Mouse (Mus musculus) urinary bladder, postnatal 10 days (tissue): ENCODE results near the gene Trappc2l.

Experiments
- DNase-seq: peaks from one replicate; pipeline ENCODE4 v3.0.0; 2022; ENCODE audit warnings: low spot score

Trappc2l gene

DNA sequence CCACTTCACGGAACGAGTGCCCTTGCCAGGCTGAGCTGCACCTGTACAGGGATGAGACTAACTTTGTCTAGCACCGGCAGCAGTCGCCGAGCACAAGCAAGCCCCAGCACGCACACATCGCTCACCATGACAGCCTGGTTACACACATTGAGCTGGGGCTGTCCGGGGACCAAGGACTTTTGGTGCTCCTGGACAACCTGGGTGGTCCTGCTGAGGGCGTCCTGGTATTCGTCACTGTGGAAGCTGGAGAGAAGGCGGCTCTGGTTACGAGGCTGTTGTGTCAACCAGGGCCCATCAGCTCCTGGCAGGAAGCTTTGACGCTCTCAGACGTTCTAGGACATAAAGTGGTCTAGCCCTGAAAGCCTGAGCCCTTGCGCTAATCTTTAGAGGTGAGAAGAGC is 30.5 kb upstream of the Trappc2l start:
- no peak for DNase-seq

DNA sequence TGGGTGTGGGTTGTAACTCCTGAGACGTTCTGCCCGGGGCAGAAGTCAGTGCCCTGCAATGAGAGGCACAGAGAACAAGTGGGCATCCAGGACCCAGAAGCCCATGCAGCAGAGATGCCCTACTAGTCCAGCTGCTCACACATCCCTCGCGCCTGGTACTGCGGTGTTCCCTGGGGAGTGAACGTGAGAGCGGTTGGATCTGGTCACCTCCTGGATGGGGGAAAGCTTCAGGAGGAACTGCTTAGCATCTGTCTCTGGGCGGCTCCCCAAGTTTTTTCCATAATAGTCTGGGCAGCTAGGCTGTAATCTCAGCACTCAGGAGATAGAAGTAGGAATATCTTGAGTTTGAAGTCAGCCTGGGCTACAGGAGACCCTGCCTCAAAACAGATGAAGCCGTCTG is 26.5 kb upstream of the Trappc2l start:
- no peak for DNase-seq

- DNase-seq = no peak
These were observed 26.0 kb upstream of the Trappc2l start for GRCm38 (mm10) chr8:122585411-122585891.

GRCm38 (mm10) chr8:122586171-122586570 is 25.3 kb upstream of the Trappc2l start:
- DNase-seq = no peak

GRCm38 (mm10) chr8:122586749-122587148 is 24.7 kb upstream of the Trappc2l start:
- no peak for DNase-seq

DNA sequence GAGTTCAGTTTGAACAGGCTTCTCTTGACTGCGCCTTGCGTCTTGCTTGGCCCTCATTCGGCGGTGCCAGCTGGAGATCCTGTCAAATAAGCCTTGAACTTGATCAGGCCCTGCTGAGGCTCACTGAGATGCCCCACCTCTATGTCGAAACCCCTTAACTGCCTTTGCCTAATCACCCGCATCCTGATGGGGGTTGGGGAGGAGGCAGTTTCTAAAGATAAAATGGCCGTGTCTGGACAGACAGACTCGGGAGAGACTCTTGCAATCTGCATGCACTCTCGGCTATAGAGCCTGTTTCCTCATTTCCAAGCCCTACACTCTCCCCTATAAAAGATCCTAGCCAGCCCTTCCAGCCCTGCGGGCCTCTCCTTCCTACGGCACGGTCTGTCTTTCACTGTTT is 18.2 kb upstream of the Trappc2l start:
- DNase-seq = no peak

DNA sequence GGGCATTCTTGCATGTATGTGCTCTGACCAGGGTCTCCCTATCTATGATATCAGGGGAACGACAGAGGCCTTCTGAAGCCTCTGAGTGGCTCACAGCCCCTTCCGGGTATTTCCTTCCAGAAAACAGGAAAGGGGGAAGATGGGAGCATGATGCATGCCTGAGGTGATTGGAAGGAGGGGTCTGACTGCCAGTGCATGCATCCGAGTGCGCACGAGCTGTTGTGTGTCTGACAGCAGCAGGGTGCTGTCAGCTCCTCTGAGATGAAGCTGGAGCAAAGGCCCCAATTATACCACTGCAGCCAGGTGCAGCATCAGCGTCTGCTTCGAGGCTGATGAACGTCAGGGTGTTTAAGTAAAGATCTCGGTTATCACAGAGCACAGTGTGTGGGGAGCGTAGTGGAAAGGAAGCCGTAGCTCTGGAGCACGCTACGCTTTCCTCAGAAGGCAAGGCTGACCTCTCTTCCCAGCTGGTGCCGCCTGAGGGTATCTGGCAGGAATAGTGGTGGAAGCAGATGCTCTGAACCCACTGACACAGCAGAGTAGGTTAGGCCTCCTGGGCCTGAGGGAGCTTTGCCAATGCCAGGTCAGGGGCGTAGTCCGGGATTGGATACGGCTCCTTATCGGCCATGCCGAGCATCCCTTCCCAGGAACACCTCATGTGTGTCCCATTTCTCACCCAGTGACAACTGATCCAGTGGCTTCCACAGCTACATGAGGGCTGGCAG is 17.5 kb upstream of the Trappc2l start:
- DNase-seq = no peak

DNA sequence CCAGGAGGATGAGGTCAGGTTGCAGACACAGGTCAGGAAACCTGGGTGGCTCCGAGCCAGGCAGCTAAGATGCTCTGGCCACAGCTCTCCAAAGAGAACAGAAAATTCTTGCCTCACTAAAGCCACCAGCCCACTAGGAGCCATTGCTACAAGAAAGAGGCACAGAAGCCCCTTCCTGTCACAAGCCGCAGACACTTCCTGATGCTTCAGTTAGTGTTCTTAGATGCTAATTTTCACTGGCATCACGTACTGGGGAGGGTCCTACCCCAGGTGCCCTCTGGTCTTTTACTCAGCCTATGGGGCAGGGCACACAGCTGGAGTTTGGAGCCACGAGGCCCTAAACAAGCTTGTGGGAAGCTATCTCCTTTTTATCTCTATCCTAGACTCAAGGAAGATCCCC is 15.4 kb upstream of the Trappc2l start:
- no peak for DNase-seq

- DNase-seq = no peak
These were observed 10.8 kb upstream of the Trappc2l start for GRCm38 (mm10) chr8:122600666-122601065.

GRCm38 (mm10) chr8:122604640-122605039 is 6.8 kb upstream of the Trappc2l start:
- DNase-seq = no peak

DNA sequence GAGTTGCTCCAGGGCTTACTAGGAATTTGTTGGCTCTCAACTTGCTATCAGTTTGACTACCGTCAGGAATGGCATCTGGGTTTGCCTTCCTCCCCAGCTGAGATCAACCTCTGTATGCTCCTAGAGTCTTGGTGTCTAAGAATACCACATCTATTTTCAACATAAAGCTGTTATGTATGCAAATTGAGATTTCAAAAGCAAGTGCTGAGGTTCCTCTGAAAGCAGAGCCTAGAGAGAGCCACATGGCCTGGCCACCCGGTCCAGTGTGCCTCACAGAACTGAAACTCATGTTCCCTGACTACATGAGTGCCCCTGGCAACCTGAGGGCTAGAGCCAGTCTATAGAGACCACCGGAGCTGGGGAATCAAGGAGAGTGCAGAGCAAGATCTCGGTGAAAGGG is 6.1 kb upstream of the Trappc2l start:
- DNase-seq = no peak

DNA sequence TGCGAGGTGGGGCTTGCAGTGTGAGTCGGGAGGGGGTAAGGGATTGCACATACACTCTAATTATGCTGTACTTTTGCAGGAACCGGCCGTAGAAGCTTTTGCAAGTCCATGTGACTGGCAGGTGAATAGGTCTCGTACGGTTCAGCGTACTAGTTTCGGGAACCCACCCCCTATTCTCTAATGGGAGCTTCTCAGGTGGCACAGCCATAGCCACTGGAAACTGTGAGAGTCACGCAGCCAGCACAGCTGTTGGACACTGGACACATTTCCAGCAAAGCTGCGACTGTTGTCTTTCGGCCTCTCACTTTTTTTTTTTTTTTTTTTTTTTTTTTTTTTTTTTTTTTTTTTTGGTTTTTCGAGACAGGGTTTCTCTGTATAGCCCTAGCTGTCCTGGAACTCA is 4.6 kb upstream of the Trappc2l start:
- DNase-seq = no peak

DNA sequence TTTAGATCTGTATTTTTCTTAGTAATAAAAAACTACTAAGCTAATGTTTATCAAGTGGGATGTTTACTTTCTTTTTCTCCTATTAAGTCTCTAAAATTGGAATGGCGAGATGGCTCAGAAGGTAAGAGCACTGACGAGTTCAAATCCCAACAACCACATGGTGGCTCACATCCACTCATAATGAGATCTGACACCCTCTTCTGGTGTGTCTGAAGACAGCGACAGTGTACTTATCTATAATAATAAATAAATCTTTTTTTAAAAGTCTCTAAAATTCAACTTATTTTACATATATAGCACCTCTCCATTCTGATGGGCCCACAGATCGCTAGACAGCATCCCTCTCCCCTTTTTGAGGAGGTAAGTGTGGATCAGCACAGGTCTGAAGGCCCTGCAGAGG is 1.2 kb upstream of the Trappc2l start:
- DNase-seq = no peak

DNA sequence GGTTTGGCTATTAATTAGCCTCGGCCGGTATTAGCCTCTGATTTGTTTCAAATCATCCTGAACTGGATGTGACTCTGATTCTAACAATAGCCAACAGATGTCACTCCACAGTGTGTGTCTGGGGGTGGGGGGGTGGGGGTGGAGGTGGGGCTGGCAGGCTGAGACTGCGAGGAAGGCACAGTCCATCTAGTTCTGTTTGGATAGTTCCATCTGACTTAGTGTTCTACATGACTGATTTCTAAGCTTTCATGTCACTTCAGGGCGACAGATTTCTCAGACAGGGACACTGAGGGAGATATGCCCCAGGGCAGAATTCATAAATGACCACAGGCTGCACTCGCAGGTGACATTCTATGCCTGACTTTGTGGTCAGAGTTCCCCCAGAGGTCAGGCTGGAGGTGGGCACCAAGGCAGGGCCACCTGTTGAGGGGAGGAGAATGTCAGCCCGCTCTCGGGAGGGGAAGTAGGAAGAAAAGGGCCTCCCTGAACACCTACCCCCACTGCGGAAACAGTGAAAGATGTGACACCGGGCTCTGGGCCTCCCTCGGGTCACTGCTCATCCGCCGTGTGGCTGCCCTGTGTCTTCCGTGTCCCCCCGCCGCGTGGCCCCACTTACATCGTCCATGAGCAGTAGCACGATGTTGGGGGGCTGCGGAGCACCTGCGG is 695 bp upstream of the Trappc2l start:
- no peak for DNase-seq

- DNase-seq = no peak
These were observed 4.9 kb downstream of the Trappc2l start for GRCm38 (mm10) chr8:122616181-122616905.

- DNase-seq = peak; percentile 53
These were observed 6.6 kb downstream of the Trappc2l start for GRCm38 (mm10) chr8:122617947-122618546.

- DNase-seq = no peak
These were observed 7.4 kb downstream of the Trappc2l start for GRCm38 (mm10) chr8:122618660-122619378.

DNA sequence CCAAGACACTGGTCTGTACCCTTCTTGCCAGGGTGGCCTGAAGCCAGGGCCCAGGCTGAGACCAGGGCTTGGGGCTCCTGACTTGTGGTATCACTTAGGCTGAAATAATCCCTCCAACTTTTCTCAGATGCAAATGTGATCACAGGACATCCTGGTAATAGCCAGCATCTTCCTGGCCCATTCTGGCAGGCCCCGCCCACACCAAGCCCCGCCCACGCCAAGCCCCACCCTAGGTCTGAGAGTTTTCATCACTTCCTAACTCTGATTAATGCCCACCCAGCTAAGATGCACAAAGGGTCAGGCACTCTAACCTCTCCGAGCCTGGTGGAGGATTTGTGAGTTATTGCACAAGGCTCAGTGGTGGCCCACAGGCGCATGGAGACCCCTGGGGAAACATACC is 9.0 kb downstream of the Trappc2l start:
- DNase-seq = no peak

DNA sequence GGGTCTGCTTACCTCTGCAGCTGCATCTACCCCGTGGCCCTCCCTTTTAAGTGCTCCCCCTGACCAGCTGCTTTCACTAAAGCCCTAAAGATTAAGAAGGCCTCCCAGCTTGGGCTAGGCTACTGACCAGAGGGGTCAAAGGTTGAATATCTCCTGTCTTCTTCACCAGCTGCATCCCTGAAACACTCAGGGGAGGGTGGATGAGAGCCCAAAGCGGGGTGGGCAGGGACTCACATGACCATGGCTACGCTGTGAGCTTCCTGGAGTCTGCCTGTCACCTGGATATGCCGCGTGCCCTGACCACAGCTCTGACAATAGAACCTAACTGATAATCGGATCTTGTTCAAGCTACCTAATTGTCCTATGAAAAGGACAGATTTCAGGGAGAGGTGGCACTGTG is 11.3 kb downstream of the Trappc2l start, which contains the start of gene Pabpn1l:
Pabpn1l (minus strand) TSS at position 13 of the 400 bp plus-strand sequence.
- DNase-seq = no peak

- DNase-seq = no peak
These were observed 12.6 kb downstream of the Trappc2l start for GRCm38 (mm10) chr8:122623844-122624642.

DNA sequence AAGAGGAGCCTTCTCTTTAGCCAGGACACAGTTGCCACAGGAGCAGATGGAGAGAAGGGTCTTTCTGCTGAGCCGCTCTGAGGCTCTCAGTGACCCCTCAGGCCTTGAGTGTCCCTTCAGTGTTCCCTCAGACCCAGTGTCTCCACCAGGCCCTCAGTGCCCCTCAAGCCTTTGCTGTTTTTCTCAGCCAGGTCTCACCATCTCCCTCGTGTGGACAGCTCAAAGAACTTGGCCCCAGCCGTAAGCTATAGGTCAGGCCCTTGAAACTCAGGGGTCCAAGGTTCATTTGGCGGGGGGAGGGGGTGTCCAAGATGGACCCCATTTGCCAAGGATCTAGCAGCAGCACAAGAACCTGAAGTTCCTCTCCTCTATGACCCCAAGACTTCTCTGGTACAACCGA is 13.2 kb downstream of the Trappc2l start:
- no peak for DNase-seq
